Mouse (Mus musculus) midbrain, embryonic 15.5 days (tissue): ENCODE measurements around the gene Lsamp. TPM values are rescaled to one million over a fixed set of nuclear protein-coding genes. Genes with fewer than 3 reads are reported as not detected.

Experiments
- ATAC-seq: fragments of 200-750 bp; cut with Nextera tagmentation; replicated peaks from 2 replicates; pipeline ENCODE4 v1.8.0; 2017; ENCODE audit warnings: moderate TSS enrichment
- H3K27ac ChIP-seq: fragments of 300-500 bp; sonication (generic); 2 replicates; pipeline ENCODE4 v1.5.1; 2015; ENCODE audit warnings: mild to moderate bottlenecking, inconsistent platforms
- H3K27me3 ChIP-seq: fragments of 300-500 bp; sonication (generic); replicated peaks from 2 replicates; pipeline ENCODE4 v1.6.1; 2015; ENCODE audit warnings: inconsistent platforms
- H3K36me3 ChIP-seq: fragments of 300-500 bp; sonication (generic); replicated peaks from 2 replicates; pipeline ENCODE4 v1.6.1; 2015; ENCODE audit warnings: inconsistent platforms
- H3K4me1 ChIP-seq: fragments of 300-500 bp; sonication (generic); 2 replicates; pipeline ENCODE4 v1.6.1; 2015; ENCODE audit warnings: inconsistent platforms
- H3K4me2 ChIP-seq: fragments of 300-500 bp; sonication (generic); 2 replicates; pipeline ENCODE4 v1.6.1; 2015; ENCODE audit warnings: inconsistent platforms, mild to moderate bottlenecking, moderate library complexity
- H3K4me3 ChIP-seq: fragments of 300-500 bp; sonication (generic); 2 replicates; pipeline ENCODE4 v1.5.1; 2015; ENCODE audit warnings: mild to moderate bottlenecking, inconsistent platforms
- H3K9ac ChIP-seq: fragments of 300-500 bp; sonication (generic); 2 replicates; pipeline ENCODE4 v1.6.1; 2015; ENCODE audit warnings: mild to moderate bottlenecking, inconsistent platforms
- H3K9me3 ChIP-seq: fragments of 300-500 bp; sonication (generic); 2 replicates; pipeline ENCODE4 v1.6.1; 2016; ENCODE audit warnings: inconsistent platforms
- WGBS: fragments of 180-500 bp; shearing (Covaris S2); methylation state at CpG from one replicate; pipeline ENCODE4 v1.1.7; 2015; ENCODE audit warnings: mixed read lengths; 5-methylcytosine and 5-hydroxymethylcytosine counted together
- polyA plus RNA-seq: library from polyadenylated mRNA; unstranded; fragments of >200 nt; fragmentation: Nextera tagmentation; extraction: Ambion mirVana; gene quantifications from 2 replicates; pipeline ENCODE4 v1.2.1, GENCODE M21; 2015

Lsamp gene
- polyA plus RNA-seq, 1 experiment from 2014 or later, result 107 TPM

GRCm38 (mm10) chr16:41912584-41913193, 1928.5 kb downstream of the Lsamp start:
- Histone ChIP-seq H3K4me2 (no peak overlapping the region), H3K36me3 (no peaks in the 10 kb centered on the region), H3K4me1 (peaks cover 8% of the 10 kb centered on the region), H3K27me3 (no peaks in the 10 kb centered on the region), H3K27ac (no peak overlapping the region), H3K4me3 (no peak overlapping the region), H3K9ac (no peak overlapping the region), H3K9me3 (no peaks in the 10 kb centered on the region)
- ATAC-seq, result no peak
- 55% methylated on average over 4 of the region's 4 CpGs for WGBS

- Histone ChIP-seq H3K4me2 (no peak overlapping the region), H3K9me3 (no peaks in the 10 kb centered on the region), H3K4me1 (peaks cover 8% of the 10 kb centered on the region), H3K27ac (no peak overlapping the region), H3K9ac (no peak overlapping the region), H3K4me3 (no peak overlapping the region), H3K27me3 (no peaks in the 10 kb centered on the region), H3K36me3 (no peaks in the 10 kb centered on the region)
- 86% methylated on average over 4 of the region's 4 CpGs for WGBS
- ATAC-seq, result no peak
Measured at GRCm38 (mm10) chr16:41913346-41913745, 1929.2 kb downstream of the Lsamp start.

- Histone ChIP-seq H3K4me2 (no peak overlapping the region), H3K27me3 (no peaks in the 10 kb centered on the region), H3K27ac (no peak overlapping the region), H3K36me3 (no peaks in the 10 kb centered on the region), H3K9me3 (no peaks in the 10 kb centered on the region), H3K4me3 (no peak overlapping the region), H3K9ac (no peak overlapping the region), H3K4me1 (peaks cover 12% of the 10 kb centered on the region)
- no peak for ATAC-seq
- 49% methylated on average over 3 of the region's 3 CpGs for WGBS
Measured at GRCm38 (mm10) chr16:41916342-41916741, 1932.2 kb downstream of the Lsamp start.

GRCm38 (mm10) chr16:41917057-41917821, 1933.1 kb downstream of the Lsamp start:
- Histone ChIP-seq H3K27ac (no peak overlapping the region), H3K9ac (no peak overlapping the region), H3K27me3 (no peaks in the 10 kb centered on the region), H3K4me3 (no peak overlapping the region), H3K9me3 (no peaks in the 10 kb centered on the region), H3K4me2 (no peak overlapping the region), H3K36me3 (no peaks in the 10 kb centered on the region), H3K4me1 (peaks cover 12% of the 10 kb centered on the region)
- WGBS, result 62% methylated on average over 6 of the region's 6 CpGs
- ATAC-seq, result no peak

GRCm38 (mm10) chr16:41929546-41929945, 1945.4 kb downstream of the Lsamp start:
- no peak overlapping the region for H3K27ac ChIP-seq
- no peak overlapping the region for H3K4me3 ChIP-seq
- H3K4me1 ChIP-seq, result no peaks in the 10 kb centered on the region
- H3K36me3 ChIP-seq, result no peaks in the 10 kb centered on the region
- no peak overlapping the region for H3K9ac ChIP-seq
- H3K27me3 ChIP-seq, result no peaks in the 10 kb centered on the region
- 89% methylated on average over 4 of the region's 4 CpGs for WGBS
- no peak overlapping the region for H3K4me2 ChIP-seq
- ATAC-seq, result no peak
- H3K9me3 ChIP-seq, result no peaks in the 10 kb centered on the region

GRCm38 (mm10) chr16:41935701-41936100, 1951.5 kb downstream of the Lsamp start:
- Histone ChIP-seq H3K27me3 (no peaks in the 10 kb centered on the region), H3K36me3 (no peaks in the 10 kb centered on the region), H3K4me2 (no peak overlapping the region), H3K4me3 (no peak overlapping the region), H3K9me3 (no peaks in the 10 kb centered on the region), H3K4me1 (0 out of 2 replicates have a peak, but pooled peaks cover 3% of the 10 kb centered on the region), H3K9ac (no peak overlapping the region), H3K27ac (no peak overlapping the region)
- no peak for ATAC-seq
- 65% methylated on average over 2 of the region's 2 CpGs for WGBS

GRCm38 (mm10) chr16:41936908-41937595, 1952.9 kb downstream of the Lsamp start:
- no peak overlapping the region for H3K4me3 ChIP-seq
- no peak for ATAC-seq
- H3K9me3 ChIP-seq, result no peaks in the 10 kb centered on the region
- H3K4me1 ChIP-seq, result 0 out of 2 replicates have a peak, but pooled peaks cover 3% of the 10 kb centered on the region
- no peaks in the 10 kb centered on the region for H3K36me3 ChIP-seq
- H3K27me3 ChIP-seq, result no peaks in the 10 kb centered on the region
- H3K4me2 ChIP-seq, result no peak overlapping the region
- no peak overlapping the region for H3K27ac ChIP-seq
- no peak overlapping the region for H3K9ac ChIP-seq
- WGBS, result 82% methylated on average over 3 of the region's 3 CpGs

- Histone ChIP-seq H3K4me1 (0 out of 2 replicates have a peak, but pooled peaks cover 3% of the 10 kb centered on the region), H3K27me3 (no peaks in the 10 kb centered on the region), H3K4me2 (no peak overlapping the region), H3K9me3 (no peaks in the 10 kb centered on the region), H3K36me3 (no peaks in the 10 kb centered on the region), H3K9ac (no peak overlapping the region), H3K27ac (no peak overlapping the region), H3K4me3 (no peak overlapping the region)
- ATAC-seq, result no peak
- WGBS, result 86% methylated on average over 1 of the region's 1 CpGs
Measured at GRCm38 (mm10) chr16:41937596-41937990, 1953.4 kb downstream of the Lsamp start.

- no peaks in the 10 kb centered on the region for H3K9me3 ChIP-seq
- no peak for ATAC-seq
Measured at GRCm38 (mm10) chr16:41938258-41938657, 1954.1 kb downstream of the Lsamp start.

GRCm38 (mm10) chr16:41941591-41942315, 1957.6 kb downstream of the Lsamp start:
- H3K4me2 ChIP-seq, result no peak overlapping the region
- no peak overlapping the region for H3K27ac ChIP-seq
- ATAC-seq, result no peak
- H3K4me3 ChIP-seq, result no peak overlapping the region
- no peaks in the 10 kb centered on the region for H3K4me1 ChIP-seq
- 80% methylated on average over 7 of the region's 7 CpGs for WGBS
- no peak overlapping the region for H3K9ac ChIP-seq
- H3K27me3 ChIP-seq, result no peaks in the 10 kb centered on the region
- H3K9me3 ChIP-seq, result no peaks in the 10 kb centered on the region
- no peaks in the 10 kb centered on the region for H3K36me3 ChIP-seq

More at GRCm38 (mm10) chr16:41938258-41938657, 1954.1 kb downstream of the Lsamp start:
- Histone ChIP-seq H3K4me1 (0 out of 2 replicates have a peak, but pooled peaks cover 3% of the 10 kb centered on the region), H3K36me3 (no peaks in the 10 kb centered on the region), H3K27me3 (no peaks in the 10 kb centered on the region), H3K9ac (no peak overlapping the region), H3K4me3 (no peak overlapping the region), H3K27ac (no peak overlapping the region), H3K4me2 (no peak overlapping the region)
- WGBS, result 95% methylated on average over 5 of the region's 5 CpGs

- ATAC-seq, result no peak
- Histone ChIP-seq H3K27me3 (no peaks in the 10 kb centered on the region), H3K9me3 (no peaks in the 10 kb centered on the region; the same call in 1 of the 2 replicates), H3K4me1 (no peaks in the 10 kb centered on the region), H3K27ac (no peak overlapping the region), H3K4me3 (no peak overlapping the region), H3K4me2 (no peak overlapping the region), H3K36me3 (no peaks in the 10 kb centered on the region), H3K9ac (no peak overlapping the region)
- 94% methylated on average over 3 of the region's 3 CpGs for WGBS
Measured at GRCm38 (mm10) chr16:41957811-41958210, 1973.7 kb downstream of the Lsamp start.

GRCm38 (mm10) chr16:41965636-41966035, 1981.5 kb downstream of the Lsamp start:
- no peak overlapping the region for H3K9ac ChIP-seq
- WGBS, result 63% methylated on average over 1 of the region's 1 CpGs
- no peak overlapping the region for H3K4me2 ChIP-seq
- ATAC-seq, result no peak
- no peaks in the 10 kb centered on the region for H3K36me3 ChIP-seq
- no peak overlapping the region for H3K4me3 ChIP-seq
- H3K4me1 ChIP-seq, result no peaks in the 10 kb centered on the region
- H3K9me3 ChIP-seq, result no peaks in the 10 kb centered on the region
- no peak overlapping the region for H3K27ac ChIP-seq
- no peaks in the 10 kb centered on the region for H3K27me3 ChIP-seq
